Mouse (Mus musculus) liver, embryonic 12.5 days (tissue): Measurements from ENCODE around the gene Mcrs1. TPM values are rescaled to one million over a fixed set of nuclear protein-coding genes. Genes with fewer than 3 reads are reported as not detected.
A peak's percentile ranks its signal among the peaks of the same experiment; 100 is the strongest.
"Not testable (repeated sequence)": the region's sequence is repeated elsewhere in the genome, so short reads cannot be mapped to it uniquely, and the experiment has no call there.

Experiments
- ATAC-seq: fragments of 200-750 bp; cut with Nextera tagmentation; 2 replicates; pipeline ENCODE4 v1.8.0; 2017; ENCODE audit warnings: moderate number of reproducible peaks, mild to moderate bottlenecking, moderate library complexity
- H3K27ac ChIP-seq: fragments of 300-500 bp; sonication (generic); 2 replicates; pipeline ENCODE4 v1.5.1; 2016; ENCODE audit warnings: mild to moderate bottlenecking
- H3K27me3 ChIP-seq: fragments of 300-500 bp; sonication (generic); replicated peaks from 2 replicates; pipeline ENCODE4 v1.6.1; 2016; ENCODE audit warnings: mild to moderate bottlenecking, moderate library complexity
- H3K36me3 ChIP-seq: fragments of 300-500 bp; sonication (generic); 2 replicates; pipeline ENCODE4 v1.6.1; 2016; ENCODE audit warnings: mild to moderate bottlenecking, moderate library complexity
- H3K4me1 ChIP-seq: fragments of 300-500 bp; sonication (generic); 2 replicates; pipeline ENCODE4 v1.6.1; 2016
- H3K4me2 ChIP-seq: fragments of 300-500 bp; sonication (generic); 2 replicates; pipeline ENCODE4 v1.6.1; 2016; ENCODE audit warnings: mild to moderate bottlenecking, moderate library complexity
- H3K4me3 ChIP-seq: fragments of 300-500 bp; sonication (generic); 2 replicates; pipeline ENCODE4 v1.5.1; 2016; ENCODE audit warnings: mild to moderate bottlenecking, moderate library complexity
- H3K9ac ChIP-seq: fragments of 300-500 bp; sonication (generic); 2 replicates; pipeline ENCODE4 v1.6.1; 2016; ENCODE audit warnings: mild to moderate bottlenecking, moderate library complexity
- H3K9me3 ChIP-seq: fragments of 300-500 bp; sonication (generic); replicated peaks from 2 replicates; pipeline ENCODE4 v1.6.1; 2016; ENCODE audit warnings: mild to moderate bottlenecking, moderate library complexity
- WGBS: fragments of 180-500 bp; shearing (Covaris S2); methylation state at CpG from one replicate; pipeline ENCODE4 v1.1.7; 2016; ENCODE audit not compliant: insufficient replicate concordance; 5-methylcytosine and 5-hydroxymethylcytosine counted together
- polyA plus RNA-seq: library from polyadenylated mRNA; unstranded; fragments of >200 nt; fragmentation: Nextera tagmentation; extraction: Ambion mirVana; gene quantifications from 2 replicates; pipeline ENCODE4 v1.2.1, GENCODE M21; 2016

The Mcrs1 gene
- polyA plus RNA-seq, 1 experiment from 2014 or later = 77.0 TPM

GRCm38 (mm10) chr15:99265679-99266078 is 13.9 kb upstream of the Mcrs1 start:
- H3K27me3 ChIP-seq = no peaks in the 10 kb centered on the region
- peaks cover 8% of the 10 kb centered on the region; the same call in 1 of the 2 replicates for H3K4me1 ChIP-seq
- WGBS = 24% methylated on average over 4 of the region's 4 CpGs
- H3K9me3 ChIP-seq = no peaks in the 10 kb centered on the region
- H3K27ac ChIP-seq = no peak overlapping the region
- no peaks in the 10 kb centered on the region for H3K36me3 ChIP-seq
- H3K4me2 ChIP-seq = no peak overlapping the region
- no peak overlapping the region for H3K9ac ChIP-seq
- H3K4me3 ChIP-seq = no peak overlapping the region
- ATAC-seq = peak; percentile 44; the same call in 1 of the 2 replicates

DNA sequence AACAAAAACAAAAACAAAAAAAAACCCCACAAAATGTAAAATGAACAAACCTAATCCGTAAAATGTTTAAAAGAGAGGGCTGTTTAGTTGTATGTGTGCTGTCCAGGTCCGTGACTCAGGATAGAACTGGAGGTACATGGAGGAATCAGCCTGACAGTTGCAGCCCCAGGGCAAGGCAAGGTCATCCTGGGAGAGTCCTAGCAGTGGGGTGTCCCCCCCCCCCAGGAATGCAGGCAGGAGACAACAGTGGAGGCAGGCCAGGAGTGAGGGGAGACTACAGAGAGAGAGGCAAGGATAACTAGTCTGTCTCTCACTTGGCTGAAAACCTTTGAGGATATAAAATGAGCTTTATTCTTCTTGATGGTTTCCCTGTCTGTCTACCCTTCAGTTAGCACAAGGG is 12.6 kb upstream of the Mcrs1 start:
- H3K9ac ChIP-seq = no peak overlapping the region
- no peak overlapping the region for H3K27ac ChIP-seq
- H3K4me1 ChIP-seq = peaks cover 19% of the 10 kb centered on the region
- H3K9me3 ChIP-seq = no peaks in the 10 kb centered on the region
- WGBS = 72% methylated on average over 2 of the region's 2 CpGs
- no peaks in the 10 kb centered on the region for H3K36me3 ChIP-seq
- no peak for ATAC-seq
- H3K4me3 ChIP-seq = no peak overlapping the region
- H3K4me2 ChIP-seq = no peak overlapping the region
- no peaks in the 10 kb centered on the region for H3K27me3 ChIP-seq

- H3K27me3 ChIP-seq = no peaks in the 10 kb centered on the region
- H3K27ac ChIP-seq = no peak overlapping the region
- no peaks in the 10 kb centered on the region for H3K36me3 ChIP-seq
- WGBS = 68% methylated on average over 10 of the region's 10 CpGs
- peaks cover 22% of the 10 kb centered on the region for H3K4me1 ChIP-seq
- no peak overlapping the region for H3K4me2 ChIP-seq
- no peaks in the 10 kb centered on the region for H3K9me3 ChIP-seq
- no peak overlapping the region for H3K4me3 ChIP-seq
- ATAC-seq = no peak
- H3K9ac ChIP-seq = no peak overlapping the region
Observed at GRCm38 (mm10) chr15:99262702-99263101, 10.9 kb upstream of the Mcrs1 start.

- Histone ChIP-seq H3K4me1 (peaks cover 22% of the 10 kb centered on the region), H3K27me3 (0 out of 2 replicates have a peak, but pooled peaks cover 3% of the 10 kb centered on the region), H3K9ac (peak overlapping the region; percentile 1; the same call in 1 of the 2 replicates), H3K36me3 (no peaks in the 10 kb centered on the region), H3K9me3 (no peaks in the 10 kb centered on the region), H3K27ac (peak overlapping the region; percentile 36; the same call in 1 of the 2 replicates), H3K4me2 (peak overlapping the region; percentile 60), H3K4me3 (peak overlapping the region; percentile 28)
- peak; percentile 59; the same call in 1 of the 2 replicates for ATAC-seq
- WGBS = 0% methylated on average over 9 of the region's 10 CpGs
Observed at GRCm38 (mm10) chr15:99259730-99260252, 8.0 kb upstream of the Mcrs1 start.

GRCm38 (mm10) chr15:99259167-99259729 is 7.5 kb upstream of the Mcrs1 start:
- peak; percentile 54; the same call in 1 of the 2 replicates for ATAC-seq
- Histone ChIP-seq H3K9me3 (no peaks in the 10 kb centered on the region), H3K4me3 (no peak overlapping the region), H3K4me1 (peaks cover 27% of the 10 kb centered on the region), H3K36me3 (no peaks in the 10 kb centered on the region), H3K9ac (no peak overlapping the region), H3K27me3 (0 out of 2 replicates have a peak, but pooled peaks cover 3% of the 10 kb centered on the region), H3K4me2 (peak overlapping the region; percentile 60), H3K27ac (peak overlapping the region; percentile 36; the same call in 1 of the 2 replicates)
- WGBS = 59% methylated on average over 8 of the region's 8 CpGs

DNA sequence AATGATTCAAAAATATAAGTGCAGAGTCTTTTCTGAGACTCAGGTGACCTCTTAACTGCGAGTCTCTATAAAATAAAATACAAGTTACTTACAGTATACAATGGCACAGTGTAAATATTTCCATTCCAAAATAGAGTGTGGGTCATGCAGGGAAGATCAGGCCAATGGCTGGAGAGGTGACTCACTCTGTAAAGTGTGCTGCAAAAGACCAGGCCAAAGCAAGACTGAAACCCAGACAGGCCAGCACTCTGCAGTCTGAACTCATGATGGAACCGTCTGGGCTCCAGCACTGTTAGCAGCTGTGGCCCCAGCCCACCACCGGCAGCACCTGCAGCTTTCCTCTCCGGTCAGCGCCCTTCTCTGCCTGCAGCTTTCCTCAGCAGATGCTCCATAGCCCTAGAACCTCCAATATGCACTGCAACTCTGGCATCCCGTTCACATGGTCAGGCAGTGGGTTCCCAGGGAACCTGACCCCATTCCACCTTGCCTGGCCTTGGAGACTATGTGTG is 3.5 kb upstream of the Mcrs1 start:
- Histone ChIP-seq H3K27ac (no peak overlapping the region), H3K9ac (no peak overlapping the region), H3K4me1 (peaks cover 42% of the 10 kb centered on the region), H3K4me3 (no peak overlapping the region), H3K4me2 (no peak overlapping the region), H3K9me3 (no peaks in the 10 kb centered on the region), H3K36me3 (no peaks in the 10 kb centered on the region), H3K27me3 (0 out of 2 replicates have a peak, but pooled peaks cover 3% of the 10 kb centered on the region)
- 75% methylated on average over 6 of the region's 6 CpGs for WGBS
- no peak for ATAC-seq

- no peak overlapping the region for H3K4me3 ChIP-seq
- H3K9me3 ChIP-seq = no peaks in the 10 kb centered on the region
- ATAC-seq = no peak
- no peak overlapping the region for H3K9ac ChIP-seq
- no peak overlapping the region for H3K27ac ChIP-seq
- no peak overlapping the region for H3K4me2 ChIP-seq
- 0 out of 2 replicates have a peak, but pooled peaks cover 3% of the 10 kb centered on the region for H3K27me3 ChIP-seq
- WGBS = 72% methylated on average over 2 of the region's 2 CpGs
- peaks cover 41% of the 10 kb centered on the region for H3K4me1 ChIP-seq
- H3K36me3 ChIP-seq = peaks cover 7% of the 10 kb centered on the region
Observed at GRCm38 (mm10) chr15:99254477-99255005, 2.8 kb upstream of the Mcrs1 start.

DNA sequence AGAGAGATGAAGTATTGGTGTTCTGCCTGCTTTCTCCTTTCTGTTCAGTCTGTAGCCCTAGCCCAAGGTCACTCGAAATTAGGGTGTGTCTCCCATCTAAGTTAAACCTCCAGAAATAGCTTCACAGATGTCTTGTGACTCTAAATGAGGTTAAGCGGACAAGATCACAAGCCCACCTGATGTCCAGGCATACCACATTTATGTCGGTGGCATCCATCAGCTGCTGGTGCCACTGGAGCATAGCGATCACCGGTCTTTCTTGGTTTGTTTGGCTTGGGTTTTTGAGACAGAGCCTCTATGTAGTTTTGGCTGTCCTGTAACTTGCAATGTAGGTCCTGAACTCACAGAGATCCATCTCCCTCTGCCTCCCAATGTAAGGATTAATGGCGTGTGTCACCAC is 2.0 kb upstream of the Mcrs1 start:
- H3K27me3 ChIP-seq = 0 out of 2 replicates have a peak, but pooled peaks cover 3% of the 10 kb centered on the region

DNA sequence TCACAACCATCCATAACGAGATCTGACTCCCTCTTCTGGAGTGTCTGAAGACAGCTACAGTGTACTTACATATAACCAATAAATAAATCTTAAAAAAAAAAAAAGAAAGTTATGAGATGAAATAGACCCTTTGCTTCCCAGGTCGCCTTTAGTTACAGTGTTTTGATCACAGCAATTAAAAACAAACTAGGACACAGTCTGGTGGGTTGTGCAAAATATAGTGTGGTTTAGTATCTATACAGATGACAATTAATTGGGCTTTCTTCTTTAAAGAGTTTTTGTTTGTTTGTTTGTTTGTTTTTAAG is 1.4 kb upstream of the Mcrs1 start:
- Histone ChIP-seq H3K4me1 (peaks cover 42% of the 10 kb centered on the region), H3K4me2 (peak overlapping the region; percentile 87), H3K36me3 (peaks cover 21% of the 10 kb centered on the region)
- ATAC-seq, H3K9me3 ChIP-seq, H3K27ac ChIP-seq, H3K4me3 ChIP-seq, H3K27me3 ChIP-seq, H3K9ac ChIP-seq: not testable (repeated sequence)
- 36% methylated on average over 2 of the region's 2 CpGs for WGBS

More for the DNA sequence above, 2.0 kb upstream of the Mcrs1 start:
- Histone ChIP-seq H3K9ac (no peak overlapping the region), H3K4me1 (peaks cover 42% of the 10 kb centered on the region), H3K4me2 (no peak overlapping the region), H3K4me3 (no peak overlapping the region), H3K9me3 (no peaks in the 10 kb centered on the region), H3K27ac (no peak overlapping the region), H3K36me3 (peaks cover 15% of the 10 kb centered on the region)
- no peak for ATAC-seq
- 81% methylated on average over 6 of the region's 6 CpGs for WGBS

GRCm38 (mm10) chr15:99252381-99253174 is 817 bp upstream of the Mcrs1 start:
- 3% methylated on average over 22 of the region's 22 CpGs for WGBS
- Histone ChIP-seq H3K4me3 (peak overlapping the region; percentile 68), H3K36me3 (peaks cover 27% of the 10 kb centered on the region)

GRCm38 (mm10) chr15:99251111-99251510 is 650 bp downstream of the Mcrs1 start:
- peak; percentile 22 for ATAC-seq
- H3K4me3 ChIP-seq = peak overlapping the region; percentile 68
- H3K4me1 ChIP-seq = peaks cover 42% of the 10 kb centered on the region
- H3K27me3 ChIP-seq, H3K9me3 ChIP-seq: not testable (repeated sequence)
- under 1% methylated on average over 14 of the region's 15 CpGs for WGBS
- peak overlapping the region; percentile 87 for H3K4me2 ChIP-seq
- peaks cover 41% of the 10 kb centered on the region for H3K36me3 ChIP-seq
- 0 out of 2 replicates have a peak overlapping the region, but pooled peaks have one; percentile 43 for H3K27ac ChIP-seq
- peak overlapping the region; percentile 67 for H3K9ac ChIP-seq

More at GRCm38 (mm10) chr15:99252381-99253174, 817 bp upstream of the Mcrs1 start:
- Histone ChIP-seq H3K9ac (peak overlapping the region; percentile 76), H3K27ac (peak overlapping the region; percentile 98), H3K27me3 (0 out of 2 replicates have a peak, but pooled peaks cover 3% of the 10 kb centered on the region), H3K4me2 (peak overlapping the region; percentile 87), H3K4me1 (peaks cover 42% of the 10 kb centered on the region), H3K9me3 (no peaks in the 10 kb centered on the region)
- peak; percentile 17; the same call in 1 of the 2 replicates for ATAC-seq
